Mouse (Mus musculus): ENCODE results near the gene Dnajc15.

Dnajc15 gene

DNA sequence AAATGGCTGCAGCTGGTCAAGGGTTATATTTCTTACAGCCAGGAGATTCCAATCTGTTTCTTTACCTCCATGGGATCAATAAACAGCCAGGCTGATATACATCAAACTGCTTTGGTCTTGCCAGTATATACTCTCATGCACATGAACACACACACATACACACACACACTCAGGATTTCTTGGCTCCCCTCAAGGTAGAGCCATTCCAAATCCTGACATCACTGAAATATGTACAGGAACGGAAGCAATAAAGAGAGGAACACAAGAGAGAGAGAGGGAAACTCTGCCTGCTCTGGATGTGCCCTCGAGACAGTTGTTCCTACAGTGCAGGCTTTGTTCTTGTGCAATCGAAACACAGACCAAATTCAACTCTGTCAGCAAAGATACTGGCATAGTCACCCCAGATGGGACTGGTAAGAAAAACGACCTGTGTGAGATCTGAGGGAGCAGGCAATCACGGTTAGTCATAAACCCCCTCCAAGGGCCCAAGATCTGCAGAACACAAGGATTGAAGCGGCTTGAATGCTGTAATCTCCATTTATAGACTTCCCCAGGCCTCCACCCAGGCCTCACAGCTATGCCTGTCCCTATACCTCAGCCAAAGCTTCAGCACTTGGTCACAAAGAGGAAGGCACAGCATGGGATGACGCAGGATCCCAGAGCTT is 80.5 kb downstream of the Dnajc15 start:
- no peak for DNase-seq

DNA sequence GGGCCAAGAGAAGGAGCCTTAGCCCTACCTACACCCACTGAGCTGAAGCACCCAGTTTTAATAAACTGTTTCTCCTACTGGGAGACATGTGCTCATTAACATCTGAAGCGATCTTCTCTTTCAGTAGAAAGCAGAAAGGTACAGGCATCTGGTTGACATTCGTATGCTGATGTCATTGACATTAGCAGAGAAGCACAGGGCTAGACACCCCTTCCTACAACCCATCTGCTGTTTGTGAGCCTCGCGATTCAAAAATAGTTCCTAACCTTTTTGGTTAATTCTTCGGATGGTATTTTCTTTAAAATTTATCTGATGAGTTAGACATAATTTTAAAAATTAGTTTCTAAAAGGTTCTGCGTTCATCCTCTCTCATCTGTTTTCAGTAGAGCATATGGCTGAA is 81.9 kb downstream of the Dnajc15 start:
- no peak for DNase-seq

DNA sequence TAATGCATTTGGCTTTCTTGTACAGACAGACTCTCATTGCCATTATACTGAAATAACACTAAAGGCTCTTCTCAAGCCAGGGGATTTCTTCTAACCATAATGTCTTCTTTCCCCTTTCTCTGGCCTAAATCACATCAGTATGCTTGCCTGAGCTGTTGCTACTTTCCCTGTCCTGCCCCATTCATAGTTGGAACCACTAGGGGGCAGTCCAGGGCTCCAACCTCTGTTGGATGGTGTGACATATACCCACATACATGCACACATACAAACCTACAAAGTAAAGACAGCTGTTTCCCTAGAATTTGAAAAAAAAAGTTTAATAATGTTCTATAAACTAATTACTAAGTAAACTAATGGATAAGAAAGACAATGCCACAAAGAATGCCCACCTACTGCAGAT is 91.7 kb downstream of the Dnajc15 start:
- no peak for DNase-seq

DNA sequence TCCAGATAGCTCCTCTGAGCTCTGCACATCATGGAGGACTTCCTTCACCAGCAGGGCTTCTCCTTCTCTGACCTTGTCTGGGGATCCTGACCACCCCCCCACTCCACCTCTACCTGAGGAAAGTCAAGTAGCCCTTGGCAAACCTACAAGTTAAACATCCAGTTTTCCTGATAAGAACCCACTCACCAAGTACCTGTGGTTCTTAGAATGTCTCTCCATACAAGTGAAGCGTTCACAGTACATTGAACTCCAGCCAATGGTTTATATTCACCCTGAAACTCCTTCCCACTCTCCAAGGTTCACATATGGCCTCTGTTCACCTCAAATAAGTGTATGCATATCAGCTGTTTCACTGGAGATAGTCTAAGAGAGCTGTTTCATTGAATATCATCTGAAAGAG is 97.6 kb downstream of the Dnajc15 start:
- no peak for DNase-seq

DNA sequence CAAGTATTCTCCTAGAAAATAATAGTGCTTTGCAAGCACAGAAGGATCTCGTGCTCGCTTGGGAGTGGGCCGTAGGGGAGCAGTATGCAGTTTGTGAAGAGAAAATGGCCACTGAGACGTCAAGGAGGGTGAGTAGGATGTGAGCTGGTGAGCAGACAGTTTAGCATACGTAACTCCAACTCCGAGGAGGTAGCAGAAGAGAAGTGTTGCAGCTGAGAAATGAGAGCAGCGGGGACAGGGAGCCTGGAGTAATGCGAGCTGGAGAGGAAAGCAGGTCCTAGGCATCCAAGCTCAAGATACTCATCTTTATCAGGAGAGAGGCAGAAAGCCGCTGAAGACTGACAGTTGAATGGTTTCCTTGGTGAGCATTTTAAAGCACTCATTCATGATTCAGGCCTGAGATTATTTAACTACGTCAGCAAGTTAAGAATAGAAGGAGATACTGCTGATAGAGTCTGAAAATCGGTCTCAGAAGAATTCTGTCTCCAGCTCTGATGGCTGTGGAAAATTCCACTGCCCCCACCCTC is 98.9 kb downstream of the Dnajc15 start:
- no peak for DNase-seq

DNA sequence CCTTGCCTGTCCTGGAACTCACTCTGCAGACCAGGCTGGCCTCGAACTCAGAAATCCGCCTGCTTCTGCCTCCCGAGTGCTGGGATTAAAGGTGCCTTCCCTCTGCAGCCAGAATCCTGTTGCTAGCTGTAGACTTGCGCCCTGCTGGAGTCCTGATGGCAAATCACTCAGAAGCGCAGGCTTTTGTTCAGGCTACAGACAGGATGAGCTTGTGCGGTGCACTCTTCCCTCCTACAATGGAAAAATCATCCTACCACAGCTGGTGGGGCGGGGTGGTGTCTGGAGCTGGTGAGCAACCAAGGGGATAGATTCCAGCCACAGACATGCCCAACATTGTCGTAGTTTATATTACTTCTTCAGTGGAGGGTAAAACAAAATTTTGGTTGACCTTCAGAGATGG is 101.6 kb downstream of the Dnajc15 start:
- DNase-seq: no peak

DNA sequence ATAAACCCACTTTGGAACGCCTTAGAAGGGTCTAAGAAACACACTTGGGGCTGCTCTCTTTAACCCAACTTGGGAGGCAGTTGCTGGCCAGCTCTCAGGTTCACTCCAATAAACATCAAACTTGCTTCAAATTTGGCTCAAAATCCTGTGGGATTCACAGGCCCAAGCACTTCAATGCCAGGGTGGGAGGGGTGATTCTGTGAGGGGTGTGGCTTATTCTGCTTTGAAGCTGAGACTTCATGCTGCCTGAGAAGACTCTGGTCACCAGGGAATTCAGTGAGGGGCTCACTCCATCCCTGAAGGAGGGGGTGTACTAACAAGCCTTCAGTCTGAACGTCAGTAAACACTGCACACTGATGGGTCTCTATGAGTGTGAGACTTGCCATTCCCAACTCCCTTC is 103.3 kb downstream of the Dnajc15 start:
- no peak for DNase-seq

Measured in cerebellum, postnatal 25 days (tissue).